Mouse (Mus musculus) mouse trophoblast stem cell (cell line): Measurements from ENCODE around the gene Sfxn3.

Source experiments
- in situ Hi-C, 2 experiments: fragments of 300-500 bp; cut with MseI, MboI; formaldehyde crosslinking; loops; 2 replicates in 1 of 2; 3 replicates in 1 of 2; pipeline ENCODE4 v1.15.1; 2025

Gene Sfxn3

DNA sequence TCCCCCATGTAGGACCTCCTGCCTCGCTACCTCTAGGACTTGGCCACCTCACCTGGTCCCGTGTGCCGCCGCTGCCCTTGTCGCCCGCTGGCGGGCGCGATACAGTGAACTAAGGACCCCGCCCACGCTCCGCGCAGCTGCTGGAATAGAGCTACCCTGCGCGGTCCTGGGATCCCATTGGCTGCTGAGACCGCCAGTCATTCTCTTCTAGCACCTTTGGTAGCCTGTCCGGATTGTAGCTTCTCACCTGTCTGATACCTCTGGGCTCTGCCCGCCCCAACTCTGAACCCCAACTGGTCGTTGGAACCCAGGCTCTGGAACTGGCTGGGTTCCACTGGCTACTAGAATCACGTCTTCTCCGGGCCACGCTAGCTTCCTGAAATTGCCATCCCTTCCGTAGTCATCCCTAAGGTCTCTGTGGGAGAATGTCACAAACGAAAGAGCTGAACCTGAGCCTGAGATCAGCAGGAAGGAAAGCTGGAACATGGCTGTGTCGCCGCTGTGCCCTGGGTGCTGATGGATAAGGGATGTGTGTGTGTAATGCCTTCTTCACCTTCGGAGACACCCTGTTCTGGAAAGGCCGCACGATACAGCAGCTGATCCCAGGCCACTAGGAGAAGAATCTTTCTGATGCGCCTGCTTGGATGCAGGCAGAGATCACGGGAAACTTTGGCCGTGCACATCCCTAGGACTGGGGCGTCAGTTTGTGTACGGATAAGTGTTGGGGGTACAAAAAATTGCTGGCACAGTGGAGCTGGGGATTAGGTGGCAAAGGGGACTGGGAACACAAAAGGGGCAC, 581 bp upstream of the Sfxn3 start:
- in situ Hi-C loops = no loop called here

DNA sequence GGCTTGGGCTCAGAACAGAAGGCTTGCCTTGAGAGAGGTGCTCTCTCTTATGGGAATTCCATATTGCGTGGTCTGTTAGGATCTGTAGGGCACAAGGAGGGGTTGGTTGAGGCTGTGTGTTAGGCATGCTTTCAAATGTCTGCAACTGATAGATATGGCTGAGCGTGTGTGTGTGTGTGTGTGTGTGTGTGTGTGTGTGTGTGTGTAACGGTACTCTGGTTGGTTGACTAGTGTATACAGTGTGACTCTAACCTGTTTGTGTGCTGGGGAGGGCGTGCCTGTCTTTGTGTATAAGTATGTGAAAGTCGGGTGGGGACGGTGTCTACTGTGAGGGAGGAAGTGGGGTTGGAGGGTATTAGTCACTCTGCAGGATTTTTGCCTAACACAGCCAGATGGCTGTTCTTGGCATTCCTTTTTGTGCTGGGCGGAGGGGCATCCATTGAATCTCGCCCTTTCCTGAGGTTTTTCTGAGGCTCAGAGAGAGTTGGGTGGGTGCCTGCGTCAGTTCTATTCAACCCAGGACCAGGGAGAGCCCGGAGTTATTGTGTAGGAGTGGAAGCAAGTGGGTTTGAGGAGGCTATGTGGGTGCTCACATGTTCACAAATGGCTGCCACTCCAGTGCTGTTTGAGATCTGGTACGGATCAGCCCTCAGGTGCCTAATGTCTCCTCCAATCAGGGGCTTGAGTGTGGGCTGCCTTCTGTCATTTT, 786 bp downstream of the Sfxn3 start:
- in situ Hi-C loops = no loop called here

DNA sequence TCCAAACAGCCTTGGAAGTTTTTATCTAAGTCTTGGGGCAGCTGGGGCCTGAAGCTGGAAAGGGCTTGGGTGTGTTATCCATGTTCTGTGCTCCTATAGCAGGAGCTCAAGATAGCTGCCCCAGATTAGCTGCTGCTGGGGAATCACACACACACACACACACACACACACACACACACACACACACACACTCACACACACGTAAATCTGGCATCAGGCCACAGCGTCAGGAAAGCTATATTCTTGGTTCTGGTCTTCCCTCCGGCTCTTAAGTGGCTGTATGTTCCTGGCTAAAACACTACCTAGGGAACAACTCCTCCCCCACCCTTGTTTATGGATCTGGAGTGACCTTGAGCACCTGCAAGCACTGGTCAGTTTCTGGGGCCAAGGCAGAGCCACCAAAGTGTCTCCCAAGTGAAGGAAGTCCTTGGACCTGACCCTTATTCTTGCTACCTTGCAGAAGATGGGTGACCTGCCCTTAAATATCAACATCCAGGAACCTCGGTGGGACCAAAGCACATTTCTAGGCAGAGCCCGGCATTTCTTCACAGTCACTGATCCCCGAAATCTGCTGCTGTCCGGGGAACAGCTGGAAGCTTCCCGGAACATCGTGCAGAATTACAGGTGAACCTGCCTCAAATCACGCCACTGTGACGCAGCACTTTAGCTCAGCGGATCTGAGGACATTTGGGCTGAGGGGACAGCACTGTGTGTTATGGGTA, 1.5 kb downstream of the Sfxn3 start:
- in situ Hi-C loops = no loop called here

DNA sequence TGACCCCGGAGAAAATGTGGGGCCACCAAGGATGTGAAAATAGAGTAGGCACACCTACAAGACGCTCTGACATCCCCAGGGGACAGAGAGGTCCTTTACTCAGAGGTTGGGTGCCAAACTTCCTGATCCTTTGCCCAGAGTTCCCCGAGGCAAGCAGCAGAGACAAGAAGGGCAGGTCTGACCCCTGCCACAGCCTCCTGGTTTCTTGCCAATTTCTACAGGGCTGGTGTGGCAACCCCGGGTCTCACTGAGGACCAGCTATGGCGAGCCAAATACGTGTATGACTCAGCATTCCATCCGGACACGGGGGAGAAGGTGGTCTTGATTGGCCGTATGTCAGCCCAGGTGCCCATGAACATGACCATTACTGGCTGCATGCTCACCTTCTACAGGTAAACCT, 2.2 kb downstream of the Sfxn3 start:
- in situ Hi-C loops = no loop called here

DNA sequence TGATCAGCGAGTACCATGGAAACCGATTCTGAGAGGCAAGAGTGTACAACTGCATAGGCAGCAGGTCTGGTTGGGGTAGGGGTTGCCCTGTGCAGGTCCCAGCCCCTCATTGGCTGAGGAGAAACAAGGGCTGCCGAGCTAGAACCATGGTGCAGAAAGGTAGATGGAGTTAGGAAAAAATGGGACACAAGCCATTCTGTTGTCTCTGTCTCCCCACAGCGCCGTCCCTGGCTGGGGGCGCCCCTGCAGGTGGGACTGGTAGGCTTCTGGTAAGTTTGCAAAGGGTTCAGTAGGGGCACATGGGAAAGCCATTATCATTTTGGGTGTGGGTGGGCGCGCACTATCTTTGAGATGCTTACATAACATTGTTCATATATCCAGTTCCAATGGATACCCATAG, 6.1 kb downstream of the Sfxn3 start:
- in situ Hi-C loops = no loop called here

DNA sequence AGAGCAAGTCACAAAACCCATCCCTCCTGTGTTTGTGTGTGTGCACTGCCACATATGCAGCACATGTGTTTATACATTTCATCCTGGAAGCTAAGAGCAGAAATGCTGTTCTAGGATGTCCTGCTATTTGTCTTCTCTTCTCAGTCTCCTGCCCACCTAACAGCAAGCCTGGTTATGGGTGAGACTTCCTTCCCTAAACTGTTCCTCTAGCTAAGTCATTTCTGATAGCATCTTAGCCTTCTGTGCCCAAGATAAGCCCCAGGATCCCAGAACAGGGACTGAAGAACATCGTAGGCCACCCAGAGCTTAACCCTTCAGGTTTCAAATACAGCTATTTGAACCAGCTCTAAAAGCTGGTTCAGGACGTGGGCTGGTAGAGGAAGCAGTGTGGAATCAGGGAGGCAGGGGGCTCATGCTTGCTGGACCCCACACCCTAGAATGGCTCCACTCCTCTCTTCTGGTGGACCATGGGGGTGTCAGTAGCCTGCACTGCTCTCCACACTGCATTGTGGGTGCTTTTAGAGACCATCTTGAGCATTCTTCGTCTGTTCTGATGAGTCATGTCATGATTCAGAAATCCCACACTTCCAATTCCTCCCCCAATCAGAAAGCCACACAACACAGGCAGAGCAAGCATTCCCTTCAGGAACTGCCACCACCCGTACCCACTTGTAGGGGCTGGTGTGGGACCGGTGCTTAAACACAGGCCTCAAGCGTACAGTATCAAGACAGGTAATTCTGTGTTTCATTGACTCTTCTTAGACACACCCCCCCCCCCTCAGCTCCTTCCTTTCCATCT, 7.8 kb downstream of the Sfxn3 start:
- in situ Hi-C loops = no loop called here

DNA sequence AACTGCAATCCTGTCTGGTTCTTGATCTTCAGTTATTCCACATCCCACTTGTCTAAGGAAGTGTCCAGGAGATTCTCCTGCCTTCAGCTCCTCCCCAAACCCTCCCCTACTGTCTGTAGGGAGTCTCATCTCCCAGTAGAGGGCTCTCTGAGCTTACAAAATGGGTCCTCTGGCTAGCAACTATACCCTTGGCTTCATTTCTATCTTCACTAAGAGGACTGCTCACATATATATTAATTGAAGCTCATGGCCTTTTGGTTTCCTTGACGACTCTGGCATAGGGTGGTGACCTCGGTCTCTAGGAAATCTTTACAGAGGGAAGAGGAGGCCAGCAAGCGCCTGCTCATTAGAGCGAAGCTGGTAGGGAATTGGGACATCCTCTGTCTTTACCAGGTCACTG, 9.1 kb downstream of the Sfxn3 start:
- in situ Hi-C loops = no loop called here

DNA sequence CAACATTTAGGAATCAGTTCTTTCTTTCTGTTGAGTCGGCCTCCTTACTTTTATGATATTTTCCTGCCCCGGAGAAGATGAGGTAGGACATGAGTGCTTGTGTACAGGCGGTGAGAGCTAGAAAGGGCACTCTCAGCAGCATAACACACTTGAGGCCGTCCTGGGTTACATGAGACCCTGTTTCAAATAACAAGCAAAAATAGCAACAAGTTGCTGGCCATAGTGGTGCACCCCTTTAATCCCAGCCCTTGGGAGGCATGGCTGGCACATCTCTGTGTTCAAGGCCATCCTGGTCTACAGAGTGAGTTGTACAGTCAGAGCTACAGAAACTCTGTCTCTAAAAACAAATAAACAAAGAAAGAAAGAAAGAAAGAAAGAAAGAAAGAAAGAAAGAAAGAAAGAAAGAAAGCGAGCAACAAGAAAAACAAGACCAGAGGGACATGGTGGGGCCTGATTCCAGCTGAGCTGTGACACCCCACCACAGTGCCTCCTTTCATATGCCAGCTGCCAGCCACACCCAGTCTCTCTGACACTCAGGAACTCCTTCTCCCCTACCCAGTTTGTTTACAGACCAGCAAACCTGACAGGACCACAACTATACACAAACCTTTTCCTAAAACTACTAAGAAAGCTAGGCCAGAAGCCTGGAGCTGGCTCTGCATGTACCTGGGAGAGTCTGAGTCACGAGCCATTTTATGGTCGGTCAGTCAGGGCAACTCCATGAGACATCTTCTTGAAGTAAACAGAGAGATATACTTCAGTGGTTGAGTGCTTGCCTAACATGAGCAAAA, 9.8 kb downstream of the Sfxn3 start:
- in situ Hi-C loops = no loop called here

DNA sequence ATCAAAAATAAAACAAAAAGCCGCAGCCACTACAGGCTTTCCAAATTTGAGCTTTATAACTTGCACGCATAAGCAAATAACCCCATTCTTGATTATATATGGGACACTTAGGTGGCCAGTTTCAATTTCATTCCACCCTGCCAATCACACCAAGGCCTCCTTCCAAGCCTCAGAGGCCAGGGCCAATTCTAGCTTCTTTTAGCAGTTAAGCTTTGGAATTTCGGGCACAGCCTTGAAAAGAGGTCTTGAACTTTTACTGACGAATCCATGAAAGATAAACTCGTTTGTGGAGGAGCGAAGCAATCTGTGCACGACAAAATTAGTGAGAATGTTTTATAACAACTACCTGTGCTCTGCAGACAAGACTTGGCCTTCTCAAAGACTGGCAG, 10.4 kb downstream of the Sfxn3 start:
- in situ Hi-C loops = no loop called here

DNA sequence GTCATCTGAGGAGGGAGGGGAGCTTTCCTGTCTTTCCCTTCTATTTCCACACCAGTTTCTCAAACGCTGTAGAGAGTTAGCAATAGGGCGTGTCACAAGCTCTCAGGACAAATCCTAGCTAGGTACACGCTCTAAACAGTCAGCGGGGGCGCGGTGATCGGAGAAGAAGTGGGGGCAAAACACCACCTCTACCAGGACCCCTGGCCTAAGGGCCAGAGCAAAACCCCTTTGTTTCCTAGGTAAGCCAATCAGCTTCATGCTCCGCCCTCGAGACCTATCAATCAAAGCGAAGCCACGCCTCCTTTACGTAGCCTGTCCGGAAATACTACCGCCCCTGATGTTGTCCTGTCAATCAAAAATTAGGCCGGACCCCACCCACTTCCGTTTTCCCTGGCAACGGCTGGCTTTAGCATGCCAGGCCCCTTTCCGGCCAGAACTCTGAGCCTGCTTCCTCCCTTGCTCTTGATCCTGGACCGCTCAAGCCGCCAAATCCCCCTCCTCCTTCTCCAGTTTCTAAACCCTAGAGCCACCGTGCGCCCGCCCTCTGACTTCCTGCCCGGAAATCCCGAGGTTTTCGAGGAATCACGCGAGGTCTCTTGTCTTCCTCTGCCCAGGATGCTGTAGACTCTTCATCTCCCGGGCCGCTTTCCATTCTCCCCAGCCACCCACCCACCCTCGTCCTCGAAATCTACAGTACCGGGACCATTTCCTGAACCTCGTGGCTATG, 11.0 kb downstream of the Sfxn3 start:
- in situ Hi-C loops = no loop called here

DNA sequence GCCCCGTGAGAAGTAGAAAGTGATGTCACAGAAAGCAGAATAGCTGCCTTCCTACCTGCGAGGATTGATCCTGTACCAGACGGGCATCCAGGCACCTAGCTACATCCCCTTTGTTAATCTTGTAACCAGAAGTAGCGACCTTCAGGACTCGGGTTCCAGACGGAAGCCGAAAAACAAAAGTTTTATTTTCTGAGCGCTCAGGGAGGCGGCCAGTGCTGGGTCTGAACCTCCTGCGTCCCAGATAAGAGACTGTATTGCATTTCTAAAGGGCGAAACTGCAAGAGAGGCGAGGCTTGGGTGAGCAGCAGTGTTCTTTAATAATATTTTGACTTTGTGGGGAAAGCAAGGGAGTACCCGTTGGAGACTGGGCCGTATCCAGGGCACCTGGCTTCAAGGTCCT, 11.5 kb downstream of the Sfxn3 start:
- in situ Hi-C loops = no loop called here

DNA sequence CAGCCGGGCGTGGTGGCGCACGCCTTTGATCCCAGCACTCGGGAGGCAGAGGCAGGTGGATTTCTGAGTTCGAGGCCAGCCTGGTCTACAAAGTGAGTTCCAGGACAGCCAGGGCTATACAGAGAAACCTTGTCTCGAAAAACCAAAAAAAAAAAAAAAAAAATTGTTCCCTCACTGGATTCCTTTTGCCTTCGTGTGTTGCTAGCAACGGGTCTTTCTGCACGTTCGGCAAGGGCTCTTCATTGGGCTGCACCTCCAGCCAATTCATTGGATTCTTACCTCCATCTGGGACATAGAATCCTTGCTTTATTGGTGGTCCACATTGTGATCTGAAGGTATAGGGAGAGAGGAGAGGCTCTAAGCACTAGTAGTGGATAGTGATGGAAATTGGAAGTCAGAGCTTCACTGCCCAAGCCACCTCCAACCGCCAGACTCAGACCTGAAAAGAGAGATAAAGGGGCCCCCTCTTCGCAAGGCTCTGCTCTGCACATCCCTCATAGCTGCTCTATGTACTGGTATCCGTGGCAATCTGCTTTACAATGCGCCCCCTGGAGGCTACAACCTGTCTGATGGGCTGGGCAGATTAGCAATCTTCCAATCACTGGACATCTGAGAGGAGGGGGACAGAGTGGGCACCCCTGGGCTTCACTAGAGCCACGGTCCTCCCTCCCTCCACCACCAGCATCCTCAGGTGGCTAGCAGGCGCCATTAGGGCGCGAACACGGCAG, 16.4 kb downstream of the Sfxn3 start:
- in situ Hi-C loops = no loop called here

DNA sequence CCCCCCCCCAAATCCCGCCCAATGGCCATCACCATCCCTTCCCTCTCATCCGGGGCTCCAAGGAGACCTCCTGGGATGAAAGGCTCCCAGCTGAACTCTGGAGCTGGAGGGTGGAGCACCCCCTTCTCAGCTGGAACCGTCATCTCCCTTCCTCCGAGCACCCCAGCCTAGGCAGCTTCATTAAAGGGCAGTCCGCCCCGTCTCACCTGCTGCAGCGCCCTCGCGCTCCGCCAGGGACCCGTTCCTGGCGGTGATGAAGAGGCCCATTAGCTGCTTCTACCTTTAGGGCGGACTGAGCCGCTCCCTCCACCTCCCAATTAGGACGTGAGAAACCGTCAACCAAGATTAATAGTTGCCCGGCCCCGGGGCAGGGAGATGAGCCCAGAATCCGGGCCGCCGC, 17.9 kb downstream of the Sfxn3 start:
- in situ Hi-C loops = no loop called here

DNA sequence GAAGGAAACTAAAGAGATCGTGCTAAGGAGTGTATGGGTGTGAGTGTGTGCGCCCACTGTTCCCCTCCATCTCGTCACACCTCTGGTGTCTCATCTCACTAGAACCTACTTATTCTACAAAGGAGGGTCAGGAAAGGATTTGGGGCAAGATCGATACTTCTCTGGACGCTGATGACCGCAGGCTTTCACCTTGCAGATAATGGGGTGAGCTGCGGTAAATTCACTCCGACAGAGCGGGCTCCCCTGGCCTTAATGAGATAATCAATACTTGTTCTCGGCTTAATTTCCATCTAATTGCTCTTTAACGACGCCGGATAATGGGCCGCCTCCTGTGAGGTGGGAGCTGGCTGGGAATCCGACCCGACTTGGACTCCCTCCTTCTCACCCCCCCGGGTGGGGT, 19.9 kb downstream of the Sfxn3 start:
- in situ Hi-C loops = no loop called here

DNA sequence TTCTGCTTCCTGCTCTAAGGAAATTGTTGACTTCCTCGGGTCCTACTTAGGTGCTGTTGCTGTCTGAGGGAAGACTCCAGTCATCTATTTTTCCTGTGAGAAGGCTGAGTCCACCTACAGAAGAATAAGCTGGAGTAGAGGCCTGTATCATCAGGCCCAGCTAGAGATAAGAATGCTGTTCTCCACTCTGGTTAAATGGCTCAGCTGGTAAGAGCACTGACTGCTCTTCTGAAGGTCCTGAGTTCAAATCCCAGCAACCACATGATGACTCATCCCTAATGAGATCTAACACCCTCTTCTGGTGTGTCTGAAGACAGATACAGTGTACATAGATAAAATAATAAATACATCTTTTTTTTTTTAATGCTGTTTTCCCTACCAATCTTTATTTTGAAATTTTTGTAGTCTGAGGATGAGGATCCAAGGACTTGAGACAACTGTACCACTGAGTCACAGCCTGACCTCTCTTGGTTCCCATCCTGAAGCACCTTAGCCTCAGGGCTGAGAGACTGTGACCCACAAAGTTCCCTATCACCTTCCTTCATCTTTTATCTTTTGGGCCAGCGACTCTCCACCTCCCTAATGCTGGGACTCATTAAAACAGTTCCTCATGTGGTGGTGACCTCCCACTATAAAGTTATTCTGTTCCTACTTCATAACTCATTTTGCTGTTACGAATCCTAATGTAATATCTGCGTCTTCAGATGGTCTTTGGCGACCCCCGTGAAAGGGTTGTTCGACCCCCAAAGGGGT, 20.6 kb downstream of the Sfxn3 start:
- in situ Hi-C loops = no loop called here

DNA sequence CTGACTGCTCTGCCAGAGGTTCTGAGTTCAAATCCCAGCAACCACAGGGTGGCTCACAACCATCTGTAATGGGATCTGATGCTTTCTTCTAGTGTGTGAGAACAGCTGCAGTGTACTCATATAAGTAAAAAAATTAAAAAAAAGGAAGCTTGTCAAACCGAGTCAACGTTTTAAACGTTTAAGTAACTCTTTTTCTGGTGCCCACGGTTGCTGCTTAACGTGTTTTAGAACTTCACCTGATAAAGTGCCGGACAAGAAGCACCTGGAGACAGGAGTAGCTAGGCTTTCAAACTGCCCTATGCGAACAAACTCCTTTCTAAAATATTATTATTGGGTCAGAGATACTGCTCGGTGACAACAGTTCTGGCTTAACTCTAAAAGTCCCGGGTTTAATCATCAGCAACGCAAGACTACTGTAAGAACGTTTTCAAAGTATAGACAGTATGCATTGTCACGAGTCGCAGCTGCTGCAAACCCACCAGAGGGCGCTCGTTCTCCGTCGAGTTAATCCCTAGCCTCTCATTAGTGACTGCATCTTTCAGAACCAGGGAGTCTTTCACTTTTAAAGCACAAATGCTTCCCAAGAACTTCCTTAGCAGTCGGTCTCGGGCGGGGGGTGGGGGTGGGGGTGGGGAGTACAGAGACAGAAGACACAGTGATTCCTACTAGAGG, 26.7 kb downstream of the Sfxn3 start:
- in situ Hi-C loops = no loop called here

DNA sequence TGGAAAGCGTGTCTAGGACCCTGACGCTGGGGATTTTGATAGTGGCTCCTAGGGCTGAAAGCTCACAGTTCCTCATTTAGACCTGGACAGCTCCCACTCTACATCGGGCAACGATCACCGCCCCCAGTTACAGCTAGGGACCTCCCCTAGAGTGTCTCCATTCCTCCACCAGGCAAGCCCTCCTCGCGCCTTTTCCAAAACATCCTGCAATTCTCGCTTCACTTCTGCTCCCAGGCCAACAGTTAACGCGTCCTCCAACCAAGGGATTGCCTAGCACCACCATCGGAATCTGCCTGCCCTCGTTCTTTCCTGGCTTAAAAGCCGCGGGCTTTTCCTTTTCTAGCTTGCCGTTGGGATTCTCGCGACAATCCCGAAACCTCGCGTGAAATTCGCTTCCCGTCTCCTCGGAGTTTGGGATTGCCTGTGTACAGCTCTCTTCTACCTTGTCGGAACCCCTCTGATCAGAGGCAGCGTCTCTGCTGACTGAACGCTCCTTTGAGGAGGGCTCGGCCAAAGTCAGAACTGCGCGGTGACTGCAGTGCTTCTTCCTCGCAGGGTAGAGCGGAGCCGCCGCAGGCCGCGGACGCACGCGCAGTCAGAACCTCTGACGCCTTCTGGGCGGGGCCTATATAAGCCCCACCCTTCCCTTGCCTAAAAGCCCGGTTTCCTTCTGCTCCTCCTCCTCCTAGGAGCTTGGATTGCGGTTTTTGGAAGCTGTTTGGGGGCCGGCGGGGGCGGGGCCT, 27.4 kb downstream of the Sfxn3 start, which contains the start of gene Kazald1:
Gene Kazald1 (plus strand): TSS at position 662 of the 743 bp plus-strand sequence.
- in situ Hi-C loops = no loop called here
